Mouse (Mus musculus): ENCODE measurements at regions not wholly inside any gene's neighbourhood (a gene's known extent, or its start where the extent isn't known, plus 50 kb on each side); places are given as distances from the start of the nearest gene placed in this dataset.

- TF ChIP-seq TBP (IDR thresholded peaks at IDR 0.05; ENCODE audit: low read depth, low read length) (no peak), NRF1 (IDR thresholded peaks at IDR 0.05; ENCODE audit: insufficient read depth, low read depth, low read length, poor library complexity, severe bottlenecking) (no peak), GABPA (IDR thresholded peaks at IDR 0.05; ENCODE audit: low read depth, low read length) (no peak), RCOR1 (IDR thresholded peaks at IDR 0.05; ENCODE audit: low read depth, low read length) (no peak), TCF12 (IDR thresholded peaks at IDR 0.05; ENCODE audit: low read depth, low read length) (no peak), USF2 (IDR thresholded peaks at IDR 0.05; ENCODE audit: borderline replicate concordance in 1 of 2, insufficient read depth in 1 of 2, low read depth in 1 of 2, low read length in 2 of 2) (no peak), BHLHE40 (IDR thresholded peaks at IDR 0.05; ENCODE audit: borderline replicate concordance, low read depth, low read length) (no peak), MAZ (IDR thresholded peaks at IDR 0.05; ENCODE audit: low read depth, low read length) (no peak), POLR2A (IDR thresholded peaks at IDR 0.05; ENCODE audit: control insufficient read depth in 1 of 2, insufficient read depth in 1 of 2, low read depth in 1 of 2, low read length in 2 of 2, poor library complexity in 1 of 2) (no peak), MYB (IDR thresholded peaks at IDR 0.05; ENCODE audit: low read depth, low read length) (no peak), ETS1 (IDR thresholded peaks at IDR 0.05; ENCODE audit: low read depth, low read length) (no peak), TAL1 (IDR thresholded peaks at IDR 0.05; ENCODE audit: low read length) (no peak), ZNF384 (IDR thresholded peaks at IDR 0.05; ENCODE audit: low read depth, low read length) (no peak), CTCF (IDR thresholded peaks at IDR 0.05 in 2 of 3, conservative IDR thresholded peaks at IDR 0.05 in 1 of 3; ENCODE audit: control insufficient read depth in 1 of 3, insufficient read depth in 1 of 3, low read depth in 2 of 3, low read length in 3 of 3, poor library complexity in 1 of 3, severe bottlenecking in 1 of 3) (no peak), ZKSCAN1 (IDR thresholded peaks at IDR 0.05; ENCODE audit: low read depth, low read length) (no peak), GATA1 (IDR thresholded peaks at IDR 0.05; ENCODE audit: low read depth, low read length) (no peak), EP300 (IDR thresholded peaks at IDR 0.05; ENCODE audit: low read depth in 1 of 2, low read length in 2 of 2) (no peak), JUND (IDR thresholded peaks at IDR 0.05; ENCODE audit: low read depth, low read length) (no peak)
- Histone ChIP-seq H3K9ac (ENCODE audit: control insufficient read depth, low read depth, low read length, poor library complexity, severe bottlenecking) (no peak overlapping the region), H3K27me3 (ENCODE audit: control insufficient read depth in 1 of 2, insufficient read depth in 2 of 2, low read length in 2 of 2) (no peaks in the 10 kb centered on the region), H3K9me3 (replicated peaks; ENCODE audit: insufficient read depth, low read length) (no peaks in the 10 kb centered on the region), H3K27ac (ENCODE audit: control insufficient read depth, low read depth, low read length) (no peak overlapping the region), H3K4me3 (ENCODE audit: control insufficient read depth in 1 of 2, insufficient read depth in 1 of 2, low read depth in 2 of 2, low read length in 2 of 2) (no peak overlapping the region), H3K79me2 (ENCODE audit: control insufficient read depth, insufficient read depth, low read length, poor library complexity) (no peaks in the 10 kb centered on the region), H3K4me1 (ENCODE audit: control insufficient read depth in 1 of 2, insufficient read depth in 2 of 2, low read length in 2 of 2) (no peaks in the 10 kb centered on the region), H3K36me3 (ENCODE audit: control insufficient read depth in 1 of 2, insufficient read depth in 2 of 2, low read length in 2 of 2) (no peaks in the 10 kb centered on the region)
- DNase-seq (ENCODE audit: low read depth, low spot score): no peak
These were observed 71.4 kb upstream of the Rbpj start for GRCm38 (mm10) chr5:53394560-53394959.

- DNase-seq (ENCODE audit: low read depth, low spot score): no peak
- no peaks in the 10 kb centered on the region for H3K4me1 ChIP-seq (ENCODE audit: control insufficient read depth in 1 of 2, insufficient read depth in 2 of 2, low read length in 2 of 2)
- no peaks in the 10 kb centered on the region for H3K79me2 ChIP-seq (ENCODE audit: control insufficient read depth, insufficient read depth, low read length, poor library complexity)
- no peaks in the 10 kb centered on the region for H3K27me3 ChIP-seq (ENCODE audit: control insufficient read depth in 1 of 2, insufficient read depth in 2 of 2, low read length in 2 of 2)
- no peak overlapping the region for H3K27ac ChIP-seq (ENCODE audit: control insufficient read depth, low read depth, low read length)
- TF ChIP-seq SIN3A (IDR thresholded peaks at IDR 0.05; ENCODE audit: low read length): no peak
- no peak for TF ChIP-seq ZC3H11A (IDR thresholded peaks at IDR 0.05; ENCODE audit: low read depth, low read length)
- no peak for TF ChIP-seq MAX (IDR thresholded peaks at IDR 0.05; ENCODE audit: low read length)
- TF ChIP-seq RCOR1 (IDR thresholded peaks at IDR 0.05; ENCODE audit: low read depth, low read length): no peak
- no peak for TF ChIP-seq UBTF (IDR thresholded peaks at IDR 0.05; ENCODE audit: borderline replicate concordance, insufficient read depth, low read depth, low read length)
- no peak for TF ChIP-seq USF1 (IDR thresholded peaks at IDR 0.05; ENCODE audit: low read depth, low read length)
- no peak for TF ChIP-seq CHD2 (IDR thresholded peaks at IDR 0.05; ENCODE audit: low read length)
- TF ChIP-seq MYC (IDR thresholded peaks at IDR 0.05; ENCODE audit: low read depth, low read length): no peak
- TF ChIP-seq CTCF (IDR thresholded peaks at IDR 0.05 in 2 of 3, conservative IDR thresholded peaks at IDR 0.05 in 1 of 3; ENCODE audit: control insufficient read depth in 1 of 3, insufficient read depth in 1 of 3, low read depth in 2 of 3, low read length in 3 of 3, poor library complexity in 1 of 3, severe bottlenecking in 1 of 3): no peak
- no peak for TF ChIP-seq MXI1 (IDR thresholded peaks at IDR 0.05; ENCODE audit: low read depth, low read length)
- no peak for TF ChIP-seq MAFK (IDR thresholded peaks at IDR 0.05; ENCODE audit: borderline replicate concordance, low read depth, low read length)
- no peak for TF ChIP-seq NELFE (IDR thresholded peaks at IDR 0.05; ENCODE audit: low read depth, low read length)
- no peak for TF ChIP-seq SMC3 (IDR thresholded peaks at IDR 0.05; ENCODE audit: low read depth, low read length)
- TF ChIP-seq MYB (IDR thresholded peaks at IDR 0.05; ENCODE audit: low read depth, low read length): no peak
- TF ChIP-seq EP300 (IDR thresholded peaks at IDR 0.05; ENCODE audit: low read depth in 1 of 2, low read length in 2 of 2): no peak
- no peak for TF ChIP-seq JUND (IDR thresholded peaks at IDR 0.05; ENCODE audit: low read depth, low read length)
- H3K4me3 ChIP-seq (ENCODE audit: control insufficient read depth in 1 of 2, insufficient read depth in 1 of 2, low read depth in 2 of 2, low read length in 2 of 2): no peak overlapping the region
- H3K9ac ChIP-seq (ENCODE audit: control insufficient read depth, low read depth, low read length, poor library complexity, severe bottlenecking): no peak overlapping the region
- no peaks in the 10 kb centered on the region for H3K9me3 ChIP-seq (replicated peaks; ENCODE audit: insufficient read depth, low read length)
- H3K36me3 ChIP-seq (ENCODE audit: control insufficient read depth in 1 of 2, insufficient read depth in 2 of 2, low read length in 2 of 2): no peaks in the 10 kb centered on the region
These were observed 67.4 kb upstream of the Rbpj start for GRCm38 (mm10) chr5:53398428-53399058.

All from MEL (cell line).